Mouse (Mus musculus) neural tube, embryonic 13.5 days (tissue): ENCODE measurements at regions not wholly inside any gene's neighbourhood (a gene's known extent, or its start where the extent isn't known, plus 50 kb on each side); places are given as distances from the start of the nearest gene placed in this dataset.
A peak's percentile ranks its signal among the peaks of the same experiment; 100 is the strongest.

ENCODE experiments used
- ATAC-seq: fragments of 200-750 bp; cut with Nextera tagmentation; 2 replicates; pipeline ENCODE4 v1.8.0; 2017; ENCODE audit warnings: low read depth, mild to moderate bottlenecking, moderate TSS enrichment, moderate library complexity
- H3K27ac ChIP-seq: fragments of 300-500 bp; sonication (generic); replicated peaks from 2 replicates; pipeline ENCODE4 v1.5.1; 2015; ENCODE audit warnings: moderate library complexity, mild to moderate bottlenecking, inconsistent platforms
- H3K27me3 ChIP-seq: fragments of 300-500 bp; sonication (generic); 2 replicates; pipeline ENCODE4 v1.6.1; 2015; ENCODE audit warnings: mild to moderate bottlenecking, inconsistent platforms
- H3K36me3 ChIP-seq: fragments of 300-500 bp; sonication (generic); 2 replicates; pipeline ENCODE4 v1.6.1; 2015; ENCODE audit warnings: mild to moderate bottlenecking, inconsistent platforms
- H3K4me1 ChIP-seq: fragments of 300-500 bp; sonication (generic); replicated peaks from 2 replicates; pipeline ENCODE4 v1.6.1; 2015; ENCODE audit warnings: inconsistent platforms
- H3K4me2 ChIP-seq: fragments of 300-500 bp; sonication (generic); 2 replicates; pipeline ENCODE4 v1.6.1; 2015; ENCODE audit warnings: inconsistent platforms, mild to moderate bottlenecking, moderate library complexity
- H3K4me3 ChIP-seq: fragments of 300-500 bp; sonication (generic); 2 replicates; pipeline ENCODE4 v1.5.1; 2015; ENCODE audit warnings: mild to moderate bottlenecking, inconsistent platforms
- H3K9ac ChIP-seq: fragments of 300-500 bp; sonication (generic); 2 replicates; pipeline ENCODE4 v1.6.1; 2015; ENCODE audit warnings: moderate library complexity, mild to moderate bottlenecking, inconsistent platforms
- H3K9me3 ChIP-seq: fragments of 300-500 bp; sonication (generic); 2 replicates; pipeline ENCODE4 v1.6.1; 2016; ENCODE audit warnings: inconsistent platforms
- WGBS: fragments of 180-500 bp; shearing (Covaris S2); methylation state at CpG from one replicate; pipeline ENCODE4 v1.1.7; 2015; 5-methylcytosine and 5-hydroxymethylcytosine counted together

DNA sequence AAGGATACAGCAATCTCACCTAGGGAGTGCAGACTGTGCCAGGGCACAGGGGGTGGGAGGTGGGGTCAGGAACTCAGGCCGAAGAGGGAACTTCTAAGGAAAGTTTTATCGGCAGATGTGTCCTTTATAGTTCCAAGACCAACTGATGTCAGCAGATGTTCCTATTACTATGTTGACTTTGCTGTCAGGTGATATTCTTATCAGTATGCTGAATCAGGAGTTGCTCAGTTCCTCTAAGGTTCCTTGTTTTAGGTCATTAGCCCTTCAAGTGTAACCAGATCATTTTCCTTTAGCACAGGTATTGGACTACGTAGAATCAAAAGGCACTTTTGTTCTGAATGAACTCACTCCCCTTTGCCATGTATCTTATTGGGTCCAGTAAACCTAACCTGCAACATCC is 101.6 kb upstream of the Ccser1 start:
- H3K4me3 ChIP-seq = no peak overlapping the region
- peaks cover 11% of the 10 kb centered on the region; the same call in 1 of the 2 replicates for H3K4me1 ChIP-seq
- WGBS = 92% methylated on average over 3 of the region's 3 CpGs
- H3K9me3 ChIP-seq = no peaks in the 10 kb centered on the region
- H3K36me3 ChIP-seq = no peaks in the 10 kb centered on the region
- H3K9ac ChIP-seq = no peak overlapping the region
- ATAC-seq = no peak
- no peak overlapping the region for H3K27ac ChIP-seq
- H3K27me3 ChIP-seq = no peaks in the 10 kb centered on the region
- no peak overlapping the region for H3K4me2 ChIP-seq

GRCm38 (mm10) chr6:61080661-61081060 is 99.5 kb upstream of the Ccser1 start:
- peaks cover 12% of the 10 kb centered on the region; the same call in 1 of the 2 replicates for H3K4me1 ChIP-seq
- H3K4me2 ChIP-seq = no peak overlapping the region
- no peaks in the 10 kb centered on the region for H3K27me3 ChIP-seq
- no peak overlapping the region for H3K9ac ChIP-seq
- 27% methylated on average over 5 of the region's 5 CpGs for WGBS
- no peaks in the 10 kb centered on the region for H3K36me3 ChIP-seq
- H3K9me3 ChIP-seq = no peaks in the 10 kb centered on the region
- H3K4me3 ChIP-seq = no peak overlapping the region
- no peak overlapping the region for H3K27ac ChIP-seq
- no peak for ATAC-seq

DNA sequence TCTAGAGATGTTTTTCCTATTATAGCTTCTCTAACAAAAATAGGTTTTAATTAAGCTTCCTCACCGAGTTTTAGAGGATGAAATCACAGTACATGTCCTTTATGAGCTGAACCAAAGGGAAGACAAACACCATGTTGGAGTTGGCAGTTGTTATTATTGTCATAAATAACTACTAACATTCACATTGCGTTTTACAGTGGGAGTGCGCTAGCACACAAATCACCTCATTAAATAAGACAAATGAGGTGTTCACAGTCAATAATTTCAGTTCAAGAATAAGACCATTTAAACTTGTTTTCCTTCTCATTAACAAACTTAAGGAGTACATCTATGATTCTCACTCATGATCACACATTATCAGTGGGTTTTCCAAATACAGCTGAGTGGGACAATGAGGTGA is 96.8 kb upstream of the Ccser1 start:
- Histone ChIP-seq H3K9ac (no peak overlapping the region), H3K36me3 (no peaks in the 10 kb centered on the region), H3K4me1 (peaks cover 12% of the 10 kb centered on the region; the same call in 1 of the 2 replicates), H3K4me2 (no peak overlapping the region), H3K4me3 (no peak overlapping the region), H3K27me3 (no peaks in the 10 kb centered on the region), H3K27ac (no peak overlapping the region), H3K9me3 (no peaks in the 10 kb centered on the region)
- 33% methylated on average over 3 of the region's 3 CpGs for WGBS
- ATAC-seq = peak; percentile 43; the same call in 1 of the 2 replicates

DNA sequence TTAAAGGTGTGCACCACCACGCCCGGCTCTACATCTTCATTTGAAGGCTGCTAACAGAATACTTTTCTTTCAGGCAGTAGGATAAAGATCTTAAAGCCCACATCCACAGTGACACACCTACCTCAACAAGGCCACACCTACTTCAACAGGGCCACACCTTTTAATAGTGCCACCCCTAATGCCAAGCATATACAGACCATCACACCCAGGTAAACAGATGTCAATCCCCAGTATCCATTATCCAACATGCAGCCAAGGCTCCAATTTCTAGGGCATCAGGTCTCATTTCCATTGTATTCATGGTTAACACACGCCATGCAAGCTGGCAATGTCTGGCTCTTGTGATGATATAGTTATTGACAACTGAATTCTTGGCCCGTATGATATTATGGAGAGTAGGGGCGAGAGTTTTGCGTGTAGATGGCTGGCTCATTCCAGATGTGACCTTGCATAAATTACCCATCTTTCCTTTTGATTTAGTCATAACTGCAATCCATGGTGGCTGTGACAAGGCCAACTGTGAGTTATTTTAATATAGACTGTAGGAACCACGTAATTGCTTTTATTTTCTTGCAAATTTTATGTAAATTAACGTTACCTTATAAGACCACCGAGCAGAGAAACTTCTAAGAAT is 80.7 kb upstream of the Ccser1 start:
- WGBS = 65% methylated on average over 9 of the region's 9 CpGs
- Histone ChIP-seq H3K9me3 (no peaks in the 10 kb centered on the region), H3K4me2 (no peak overlapping the region), H3K27ac (no peak overlapping the region), H3K4me3 (no peak overlapping the region), H3K27me3 (no peaks in the 10 kb centered on the region), H3K36me3 (no peaks in the 10 kb centered on the region), H3K9ac (no peak overlapping the region), H3K4me1 (no peaks in the 10 kb centered on the region)
- no peak for ATAC-seq

- Histone ChIP-seq H3K4me1 (no peaks in the 10 kb centered on the region), H3K27me3 (no peaks in the 10 kb centered on the region), H3K4me2 (no peak overlapping the region), H3K27ac (no peak overlapping the region), H3K9ac (no peak overlapping the region), H3K4me3 (no peak overlapping the region), H3K9me3 (no peaks in the 10 kb centered on the region), H3K36me3 (no peaks in the 10 kb centered on the region)
- ATAC-seq = no peak
- WGBS = 19% methylated on average over 3 of the region's 3 CpGs
Measured at GRCm38 (mm10) chr6:61099982-61100365, 80.2 kb upstream of the Ccser1 start.

- Histone ChIP-seq H3K9me3 (no peaks in the 10 kb centered on the region), H3K9ac (no peak overlapping the region), H3K36me3 (no peaks in the 10 kb centered on the region), H3K4me1 (no peaks in the 10 kb centered on the region), H3K27me3 (no peaks in the 10 kb centered on the region), H3K4me3 (no peak overlapping the region), H3K4me2 (no peak overlapping the region), H3K27ac (no peak overlapping the region)
- WGBS = 79% methylated on average over 6 of the region's 6 CpGs
- ATAC-seq = no peak
Measured at GRCm38 (mm10) chr6:61101972-61102371, 78.2 kb upstream of the Ccser1 start.

- no peak for ATAC-seq
- Histone ChIP-seq H3K4me2 (no peak overlapping the region), H3K36me3 (no peaks in the 10 kb centered on the region), H3K4me1 (no peaks in the 10 kb centered on the region), H3K9me3 (no peaks in the 10 kb centered on the region), H3K9ac (no peak overlapping the region), H3K27me3 (no peaks in the 10 kb centered on the region), H3K4me3 (no peak overlapping the region), H3K27ac (no peak overlapping the region)
- 59% methylated on average over 4 of the region's 4 CpGs for WGBS
Measured at GRCm38 (mm10) chr6:61103459-61104234, 76.5 kb upstream of the Ccser1 start.

- 79% methylated on average over 1 of the region's 1 CpGs for WGBS
- no peak overlapping the region for H3K9ac ChIP-seq
- H3K9me3 ChIP-seq = no peaks in the 10 kb centered on the region
- H3K27ac ChIP-seq = no peak overlapping the region
- H3K4me1 ChIP-seq = no peaks in the 10 kb centered on the region
- no peak for ATAC-seq
- H3K4me3 ChIP-seq = no peak overlapping the region
- H3K27me3 ChIP-seq = no peaks in the 10 kb centered on the region
- no peak overlapping the region for H3K4me2 ChIP-seq
- H3K36me3 ChIP-seq = no peaks in the 10 kb centered on the region
Measured at GRCm38 (mm10) chr6:61115250-61115649, 64.9 kb upstream of the Ccser1 start.

GRCm38 (mm10) chr6:61119590-61119989 is 60.5 kb upstream of the Ccser1 start:
- Histone ChIP-seq H3K4me1 (no peaks in the 10 kb centered on the region), H3K27me3 (no peaks in the 10 kb centered on the region), H3K4me3 (no peak overlapping the region), H3K4me2 (no peak overlapping the region), H3K9me3 (no peaks in the 10 kb centered on the region), H3K36me3 (no peaks in the 10 kb centered on the region), H3K27ac (no peak overlapping the region), H3K9ac (no peak overlapping the region)
- no peak for ATAC-seq
- WGBS = 70% methylated on average over 2 of the region's 2 CpGs

DNA sequence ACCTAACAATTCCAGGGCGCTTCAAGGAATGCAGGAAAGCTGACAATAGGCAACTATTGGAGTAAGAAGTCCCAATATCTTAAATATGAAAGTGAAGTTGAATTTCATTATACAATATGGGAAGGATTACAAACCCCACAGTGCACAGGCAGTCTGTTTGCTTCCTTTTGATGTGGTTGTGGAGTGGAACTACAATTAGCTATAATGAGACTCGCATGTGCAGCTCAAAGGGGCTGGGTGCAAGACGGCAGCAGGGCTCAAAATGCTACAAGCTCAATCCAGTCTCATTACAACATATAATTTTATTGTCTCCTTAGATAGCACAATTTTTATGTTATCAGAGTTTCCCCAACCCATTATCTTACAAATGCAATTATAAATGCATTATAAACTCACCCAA is 54.7 kb upstream of the Ccser1 start:
- 82% methylated on average over 3 of the region's 3 CpGs for WGBS
- no peak for ATAC-seq
- no peaks in the 10 kb centered on the region for H3K27me3 ChIP-seq
- no peaks in the 10 kb centered on the region for H3K4me1 ChIP-seq
- H3K27ac ChIP-seq = no peak overlapping the region
- H3K4me2 ChIP-seq = no peak overlapping the region
- no peaks in the 10 kb centered on the region for H3K36me3 ChIP-seq
- no peak overlapping the region for H3K4me3 ChIP-seq
- no peak overlapping the region for H3K9ac ChIP-seq
- no peaks in the 10 kb centered on the region for H3K9me3 ChIP-seq

- Histone ChIP-seq H3K4me1 (no peaks in the 10 kb centered on the region), H3K4me2 (no peak overlapping the region), H3K36me3 (no peaks in the 10 kb centered on the region), H3K27ac (no peak overlapping the region), H3K27me3 (no peaks in the 10 kb centered on the region), H3K9ac (no peak overlapping the region), H3K9me3 (no peaks in the 10 kb centered on the region), H3K4me3 (no peak overlapping the region)
- no peak for ATAC-seq
- WGBS = 31% methylated on average over 1 of the region's 1 CpGs
Measured at GRCm38 (mm10) chr6:61127238-61127637, 52.9 kb upstream of the Ccser1 start.

GRCm38 (mm10) chr6:61128211-61128610 is 51.9 kb upstream of the Ccser1 start:
- Histone ChIP-seq H3K4me3 (no peak overlapping the region), H3K9me3 (0 out of 2 replicates have a peak, but pooled peaks cover 5% of the 10 kb centered on the region), H3K27ac (no peak overlapping the region), H3K4me1 (no peaks in the 10 kb centered on the region), H3K4me2 (no peak overlapping the region), H3K9ac (no peak overlapping the region), H3K36me3 (no peaks in the 10 kb centered on the region), H3K27me3 (no peaks in the 10 kb centered on the region)
- no peak for ATAC-seq
- WGBS = 77% methylated on average over 1 of the region's 1 CpGs
